Mouse (Mus musculus): ENCODE measurements at regions not wholly inside any gene's neighbourhood (a gene's known extent, or its start where the extent isn't known, plus 50 kb on each side); places are given as distances from the start of the nearest gene placed in this dataset.

- TF ChIP-seq POLR2A (IDR thresholded peaks at IDR 0.05; ENCODE audit: insufficient read depth, low read length) (no peak), CTCF (IDR thresholded peaks at IDR 0.05; ENCODE audit: low read depth, low read length) (no peak)
Measured at GRCm38 (mm10) chr4:105299358-105299757, 142.2 kb downstream of the Plpp3 start.

All from ES-Bruce4 (cell line).